ENCODE assay signal across 8 mouse cellular contexts in the genomic region with DNA sequence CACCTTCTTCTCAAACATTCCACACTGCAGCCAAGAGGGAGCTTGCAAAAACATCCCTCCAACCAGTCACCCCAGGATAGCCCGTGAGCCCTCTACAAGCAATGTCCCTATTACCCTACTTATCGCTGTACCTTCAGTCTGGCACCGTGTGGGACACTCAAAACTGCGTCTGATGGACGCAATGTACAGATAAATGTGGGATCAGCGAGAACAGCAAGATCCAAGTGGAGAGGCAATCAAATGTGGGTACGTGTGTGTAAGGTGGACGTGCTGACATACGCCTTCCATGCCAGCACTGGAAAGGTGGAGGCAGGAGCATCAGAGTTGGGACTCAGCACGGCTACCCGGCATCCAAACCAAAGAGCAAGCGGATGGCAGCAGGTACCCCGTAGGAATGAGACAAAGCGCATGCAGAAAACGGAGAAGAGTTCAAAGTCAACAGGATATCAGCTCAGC. TPM values are rescaled to one million over a fixed set of nuclear protein-coding genes. Genes with fewer than 3 reads are reported as not detected.
DNase-seq lines count a peak whose midpoint lies in the region; ATAC-seq and TF ChIP-seq lines count a peak whose summit lies in the region.

No protein-coding gene starts in this region.

- TF ChIP-seq EP300 in liver, embryonic 14.5 days (IDR thresholded peaks at IDR 0.05; ENCODE audit: low read depth), result no peak

- no peaks in the 10 kb centered on the region for H3K4me1 ChIP-seq in cerebellum, adult 2 months (ENCODE audit: control insufficient read depth, insufficient read depth, low read length)
- peaks cover 7% of the 10 kb centered on the region for H3K4me1 ChIP-seq in thymus, adult 2 months (replicated peaks; ENCODE audit: control insufficient read depth, insufficient read depth, low read length)
- H3K4me1 ChIP-seq in liver, embryonic 14.5 days (replicated peaks; ENCODE audit: control insufficient read depth in 2 of 2, insufficient read depth in 2 of 2, low read length in 1 of 2), result peaks cover 11 to 12% of the 10 kb centered on the region in 2 experiments

- WGBS in cerebellum, adult 2 months, result 1% methylated on average over 15 of the region's 15 CpGs
- 1% methylated on average over 15 of the region's 15 CpGs for WGBS in thymus, adult 2 months
- WGBS in liver, embryonic 14.5 days (ENCODE audit: insufficient replicate concordance), result 2% methylated on average over 15 of the region's 15 CpGs

- H3K9ac ChIP-seq in liver, embryonic 14.5 days (replicated peaks), result peak overlapping the region; percentile 65

- no peak for TF ChIP-seq POLR2A in cerebellum, adult 2 months (IDR thresholded peaks at IDR 0.05; ENCODE audit: borderline replicate concordance, insufficient read depth, low read length)
- no peak for TF ChIP-seq POLR2A in thymus, adult 2 months (IDR thresholded peaks at IDR 0.05; ENCODE audit: control insufficient read depth, extremely low read depth, insufficient read depth, low read length, poor library complexity)

- TF ChIP-seq CTCF in cerebellum, adult 2 months (IDR thresholded peaks at IDR 0.05; ENCODE audit: borderline replicate concordance, insufficient read depth, low read depth, low read length), result no peak
- TF ChIP-seq CTCF in thymus, adult 2 months (IDR thresholded peaks at IDR 0.05; ENCODE audit: borderline replicate concordance, control insufficient read depth, extremely low read depth, insufficient read depth, low read length, poor library complexity), result no peak
- TF ChIP-seq CTCF in liver, embryonic 14.5 days (IDR thresholded peaks at IDR 0.05; ENCODE audit: low read depth), result no peak

- no peaks in the 10 kb centered on the region for H3K9me3 ChIP-seq in liver, embryonic 14.5 days (ENCODE audit: control insufficient read depth, low read length)

- H3K27ac ChIP-seq in cerebellum, adult 2 months (ENCODE audit: insufficient read depth, low read length), result peak overlapping the region; percentile 92
- H3K27ac ChIP-seq in thymus, adult 2 months (ENCODE audit: control insufficient read depth, insufficient read depth, low read length), result peak overlapping the region; percentile 62
- peak overlapping the region; percentile 58 for H3K27ac ChIP-seq in liver, embryonic 14.5 days

- H3K36me3 ChIP-seq in thymus, adult 2 months (ENCODE audit: control insufficient read depth, insufficient read depth, low read length), result no peaks in the 10 kb centered on the region
- H3K36me3 ChIP-seq in liver, embryonic 14.5 days (replicated peaks; ENCODE audit: control insufficient read depth, insufficient read depth, low read depth), result no peaks in the 10 kb centered on the region

- H3K27me3 ChIP-seq in cerebellum, adult 2 months (ENCODE audit: control insufficient read depth, insufficient read depth, low read length), result no peaks in the 10 kb centered on the region
- H3K27me3 ChIP-seq in thymus, adult 2 months (ENCODE audit: control insufficient read depth, insufficient read depth, low read length), result no peaks in the 10 kb centered on the region
- H3K27me3 ChIP-seq in liver, embryonic 14.5 days (ENCODE audit: control insufficient read depth, insufficient read depth, low read length), result no peaks in the 10 kb centered on the region

- peak overlapping the region; percentile 89 for H3K4me3 ChIP-seq in cerebellum, adult 2 months (replicated peaks; ENCODE audit: insufficient read depth, low read depth, low read length)
- H3K4me3 ChIP-seq in thymus, adult 2 months (ENCODE audit: control insufficient read depth, insufficient read depth, low read length), result peak overlapping the region; percentile 78
- peak overlapping the region; percentile 62 to 98 for H3K4me3 ChIP-seq in liver, embryonic 14.5 days (ENCODE audit: insufficient read depth in 1 of 2, low read depth in 2 of 2, low read length in 2 of 2)

- DNase-seq in cerebellum, adult 2 months, result no peak
- no peak for DNase-seq in cerebellum, postnatal 4 days (ENCODE audit: low spot score in 2 of 2)
- no peak for DNase-seq in thymus, adult 2 months
- no peak for DNase-seq in thymus, adult 18-20 months
- peak in 2 of 3 experiments; percentile 7 to 39 for DNase-seq in liver, embryonic 14.5 days (ENCODE audit: low read depth in 3 of 3, low spot score in 3 of 3)
- no peak for DNase-seq in thymus, postnatal 4 days
- DNase-seq in frontal cortex, postnatal 25 days (ENCODE audit: low spot score in 2 of 2), result no peak
- DNase-seq in gastrocnemius, adult 18-20 months (ENCODE audit: low spot score), result no peak

- ATAC-seq in liver, embryonic 14.5 days (ENCODE audit: insufficient read depth), result peak; percentile 5

- H3K4me2 ChIP-seq in liver, embryonic 14.5 days (ENCODE audit: low read depth), result peak overlapping the region; percentile 88

RNA-seq across cellular contexts. Expression of a gene that starts 10.4 kb away (rescaled TPM):
- 358 and 400 TPM in 2 replicates for polyA plus RNA-seq in cerebellum, adult 2 months (2012; rRNA removed)
- 332 and 341 TPM in 2 replicates for polyA plus RNA-seq in thymus, adult 2 months (2012; rRNA removed)
- 6.9 and 27.3 TPM in 2 replicates for polyA plus RNA-seq in liver, embryonic 14.5 days (2012; rRNA removed)
- polyA plus RNA-seq in liver, embryonic 14.5 days (2014; fragmentation: Nextera tagmentation; extraction: Ambion mirVana), result 12.4 and 15.9 TPM in 2 replicates
- 10 to 100 TPM; 64.3 to 70.9 TPM for total RNA-seq in gastrocnemius, adult 18-20 months (2021)

Comparison
In these comparisons a context has a peak if more than half of its experiments do, and no peak if none do; other contexts are left out.
1. DNase-seq: peak in liver, embryonic 14.5 days (2 of 3); none in cerebellum, adult 2 months (0 of 2), cerebellum, postnatal 4 days (0 of 2), thymus, adult 2 months (single experiment), thymus, adult 18-20 months (0 of 2), thymus, postnatal 4 days (single experiment), frontal cortex, postnatal 25 days (0 of 2) and gastrocnemius, adult 18-20 months (single experiment).
2. RNA of a gene that starts 10.4 kb away (polyA plus RNA-seq): 358 to 400 TPM in cerebellum, adult 2 months and 332 to 341 TPM in thymus, adult 2 months; 6.9 to 27.3 TPM in liver, embryonic 14.5 days; every median in the first group is over 10 times any median in the second.
3. Peak in every context shown above with its lines, with median percentiles within 50 percentile points of each other: H3K27ac ChIP-seq and H3K4me3 ChIP-seq.